Mouse (Mus musculus) adrenal gland, postnatal 36 days (tissue): ENCODE measurements at regions not wholly inside any gene's neighbourhood (a gene's known extent, or its start where the extent isn't known, plus 50 kb on each side); places are given as distances from the start of the nearest gene placed in this dataset.
"Not testable (repeated sequence)": the region's sequence is repeated elsewhere in the genome, so short reads cannot be mapped to it uniquely, and the experiment has no call there.

ENCODE experiments used
- DNase-seq, 2 experiments: peaks; one replicate each; pipeline ENCODE4 v3.0.0; 2021; ENCODE audit warnings: mixed read lengths in 1 of 2

DNA sequence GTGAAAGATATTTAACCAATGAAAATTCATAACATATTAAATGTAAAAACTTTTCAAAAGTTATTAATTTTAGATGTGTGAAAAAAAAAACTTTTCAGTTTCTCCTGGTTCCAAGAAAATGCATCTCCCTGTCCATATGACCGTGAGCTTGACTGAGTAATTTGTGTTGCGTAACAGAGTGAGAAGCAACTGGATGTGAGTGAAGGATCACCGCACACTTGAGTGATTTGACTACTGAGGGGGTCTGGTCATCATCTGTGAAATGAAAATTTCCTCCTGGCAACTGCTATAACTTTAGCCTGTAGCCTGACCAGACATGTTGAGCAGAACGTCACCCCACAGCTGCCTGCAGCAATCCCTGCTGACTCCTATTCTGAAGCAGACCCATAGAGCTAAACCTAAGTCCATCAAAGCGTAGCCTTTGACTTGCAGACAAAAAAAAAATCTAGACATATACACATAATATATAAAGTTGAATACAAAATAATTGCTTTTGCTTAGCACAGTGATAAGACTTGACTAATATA is 461.2 kb downstream of the Brinp3 start:
- peak in 1 of 2 experiments; percentile 2 for DNase-seq

DNA sequence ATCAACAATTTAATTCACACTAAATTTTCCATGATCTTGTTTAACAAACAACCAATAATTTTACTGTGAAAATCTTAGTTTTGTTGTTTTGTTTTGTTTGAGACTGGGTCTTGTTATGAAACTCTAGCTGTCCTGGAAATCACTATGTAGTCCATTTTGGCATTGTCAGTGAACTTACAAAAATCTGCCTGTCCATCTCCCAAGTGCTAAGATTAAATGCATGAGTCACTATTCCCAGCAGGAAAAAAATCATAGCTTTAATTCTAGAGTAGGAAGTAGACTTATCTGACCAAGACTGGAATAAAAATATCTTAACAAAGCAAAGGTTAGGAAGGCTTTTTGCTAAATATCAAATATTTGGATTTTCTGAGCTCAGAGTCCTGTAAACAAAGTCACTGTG is 461.8 kb downstream of the Brinp3 start:
- DNase-seq: no peak

DNA sequence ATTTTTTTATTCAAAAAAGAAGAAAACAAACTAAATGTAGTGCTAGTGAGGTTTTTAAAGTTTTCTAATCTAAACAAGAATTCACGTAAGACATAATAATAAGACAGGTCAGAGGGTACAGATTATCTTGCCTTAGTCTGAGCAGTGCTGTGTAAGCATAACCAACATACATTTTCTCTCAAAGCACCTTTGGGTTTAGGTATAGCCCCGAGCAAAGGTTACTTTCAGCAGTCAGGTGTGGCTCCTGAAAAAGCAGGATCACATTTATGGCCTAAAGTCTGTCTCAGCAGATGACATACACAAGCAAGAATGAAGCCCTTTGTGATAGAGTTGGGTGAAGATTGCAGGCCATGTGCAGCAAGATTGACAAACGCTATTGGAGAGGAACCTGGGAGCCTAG is 465.9 kb downstream of the Brinp3 start:
- no peak for DNase-seq

DNA sequence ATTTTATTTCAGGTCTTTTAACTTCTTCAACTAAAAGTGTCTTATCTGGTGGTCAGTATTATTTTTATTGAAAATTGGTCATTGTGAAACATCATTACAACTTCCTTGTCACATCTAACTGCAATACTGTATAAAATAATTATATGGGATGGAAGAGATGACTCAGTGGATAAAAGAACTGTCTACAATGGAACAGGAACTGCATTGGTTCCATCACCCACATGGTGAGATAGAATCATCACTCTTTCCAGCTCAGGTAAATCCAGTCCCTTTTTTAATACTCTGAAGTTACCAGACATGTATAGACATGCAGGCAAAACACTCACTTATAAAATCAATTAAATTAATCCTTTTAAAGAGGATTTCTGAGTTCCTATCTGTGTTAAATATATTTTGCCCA is 473.0 kb downstream of the Brinp3 start:
- no peak for DNase-seq

DNA sequence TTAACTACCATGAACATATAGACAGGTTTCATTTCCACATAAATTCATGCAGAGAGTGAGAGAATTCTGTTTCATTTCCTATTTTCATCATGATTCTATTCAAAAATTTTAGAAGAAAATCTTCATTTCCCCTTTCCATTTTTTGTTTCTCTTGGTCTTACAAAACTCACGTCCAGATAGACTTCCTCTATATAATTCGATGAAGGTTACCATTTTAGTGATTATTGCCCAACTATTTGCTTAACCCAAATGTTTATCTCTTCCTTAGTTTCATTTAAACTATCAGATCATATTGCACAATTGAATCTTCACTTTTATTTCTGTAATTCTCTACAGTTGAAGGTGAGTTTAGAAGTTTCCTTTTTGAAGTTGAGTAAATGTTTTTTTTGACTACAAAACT is 473.4 kb downstream of the Brinp3 start:
- no peak for DNase-seq

DNA sequence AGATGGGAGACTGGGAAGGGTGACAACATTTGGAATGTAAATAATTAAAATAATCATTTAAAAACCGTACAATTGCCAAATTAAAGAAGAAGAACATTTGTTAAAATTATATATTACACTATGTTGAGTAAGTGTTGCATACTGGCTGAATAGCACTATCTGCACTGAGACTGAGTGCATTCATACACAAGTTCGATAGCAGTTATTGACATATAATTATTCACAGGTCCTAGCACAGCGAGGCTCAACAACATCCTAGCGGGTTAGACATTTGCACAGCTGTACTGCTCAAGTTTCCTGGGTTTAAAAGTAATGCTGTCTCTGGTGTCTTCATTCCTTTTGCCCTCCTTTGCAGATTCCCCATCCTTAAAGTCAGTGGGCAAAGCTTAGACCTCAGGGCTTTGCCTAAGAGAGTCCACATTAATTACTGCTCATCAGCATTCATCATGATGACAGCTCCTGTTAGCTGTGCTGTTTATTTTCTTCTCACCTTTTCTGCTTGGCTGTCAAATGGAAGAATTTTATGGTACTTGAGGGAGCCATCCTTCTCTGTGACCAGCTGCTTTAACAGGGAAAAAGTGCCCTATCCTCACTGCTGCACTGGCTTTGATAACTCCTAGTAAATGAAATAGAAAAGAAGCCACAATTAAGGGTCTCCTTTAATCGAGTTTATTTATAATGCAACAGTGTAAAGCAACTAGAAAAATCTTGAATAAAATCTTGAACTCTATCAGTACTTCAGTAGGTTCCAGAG is 489.1 kb downstream of the Brinp3 start:
- DNase-seq: no peak

DNA sequence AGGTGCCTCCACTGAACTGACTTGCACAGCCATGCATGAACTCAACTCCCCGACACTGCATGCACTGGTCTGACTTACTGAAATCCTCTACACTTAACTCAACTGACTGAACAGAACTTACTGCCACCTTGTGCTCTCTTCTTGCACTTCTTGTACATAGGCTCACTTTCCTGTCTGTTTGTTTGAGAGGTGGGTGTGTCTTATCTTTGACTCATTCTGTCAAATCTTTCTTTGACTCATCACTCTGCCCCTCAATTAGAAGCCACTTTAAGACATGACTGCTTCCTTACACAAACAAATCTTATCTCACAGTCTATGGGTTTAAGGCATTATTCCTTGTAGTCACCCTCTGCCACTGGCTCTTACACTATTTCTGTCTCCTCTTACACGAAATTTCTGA is 505.5 kb downstream of the Brinp3 start:
- no peak for DNase-seq

DNA sequence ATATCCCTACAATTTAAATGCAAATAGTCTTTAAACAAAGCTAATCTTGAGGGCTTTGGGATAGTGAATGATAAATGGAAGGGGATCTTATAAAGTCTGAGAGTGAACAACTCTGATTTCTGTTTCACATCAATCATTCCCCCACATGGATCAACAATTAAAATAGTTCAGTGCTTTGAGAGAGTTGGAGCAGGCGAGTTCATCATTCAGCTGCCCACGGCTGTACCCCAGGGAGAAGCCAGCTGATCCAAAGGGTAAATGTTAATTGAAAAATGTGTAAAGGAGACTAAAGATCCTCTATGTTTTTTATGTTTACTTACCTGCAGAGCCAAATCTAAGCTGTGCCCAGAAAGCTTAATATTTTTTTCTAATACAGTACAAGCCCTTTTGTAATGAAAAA is 553.2 kb downstream of the Brinp3 start:
- no peak for DNase-seq

DNA sequence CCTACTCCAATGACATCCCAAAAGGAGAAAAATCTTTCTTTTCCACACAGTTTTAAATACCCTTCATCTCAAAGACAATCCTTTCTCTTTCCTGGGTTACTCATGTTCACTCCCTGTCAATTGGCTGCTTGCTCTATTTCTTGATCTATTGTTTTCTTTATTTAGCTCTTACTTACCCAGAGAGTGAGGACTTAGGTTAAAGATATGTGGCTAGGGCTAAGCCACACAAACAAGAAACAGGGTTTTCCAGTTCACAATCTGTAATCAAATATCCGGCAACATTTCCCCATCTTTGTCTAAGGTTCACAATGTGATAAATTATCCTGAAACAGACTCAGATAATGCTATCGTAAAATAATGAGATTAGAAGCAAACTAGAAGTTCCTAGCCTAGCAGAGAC is 563.9 kb downstream of the Brinp3 start:
- no peak for DNase-seq

DNA sequence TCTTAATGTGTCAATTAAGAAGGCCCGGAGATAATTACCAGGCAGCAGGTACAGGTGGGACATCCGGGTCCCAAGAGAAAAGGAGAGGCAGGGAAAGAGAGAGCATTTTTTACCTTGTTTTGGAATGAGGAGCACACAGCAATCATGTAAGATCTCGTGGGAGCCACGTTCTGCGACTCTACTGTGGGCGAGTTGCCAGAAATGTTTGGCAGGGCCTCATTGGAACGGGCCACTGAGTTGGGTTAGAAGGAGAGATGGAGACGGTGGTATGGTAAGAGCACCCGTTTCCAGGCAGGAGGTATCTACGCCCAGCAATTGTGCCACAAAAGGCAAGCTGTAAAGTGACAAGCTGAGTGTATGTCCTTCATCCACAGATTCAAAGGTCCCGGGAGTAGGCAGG is 579.6 kb downstream of the Brinp3 start:
- no peak for DNase-seq

DNA sequence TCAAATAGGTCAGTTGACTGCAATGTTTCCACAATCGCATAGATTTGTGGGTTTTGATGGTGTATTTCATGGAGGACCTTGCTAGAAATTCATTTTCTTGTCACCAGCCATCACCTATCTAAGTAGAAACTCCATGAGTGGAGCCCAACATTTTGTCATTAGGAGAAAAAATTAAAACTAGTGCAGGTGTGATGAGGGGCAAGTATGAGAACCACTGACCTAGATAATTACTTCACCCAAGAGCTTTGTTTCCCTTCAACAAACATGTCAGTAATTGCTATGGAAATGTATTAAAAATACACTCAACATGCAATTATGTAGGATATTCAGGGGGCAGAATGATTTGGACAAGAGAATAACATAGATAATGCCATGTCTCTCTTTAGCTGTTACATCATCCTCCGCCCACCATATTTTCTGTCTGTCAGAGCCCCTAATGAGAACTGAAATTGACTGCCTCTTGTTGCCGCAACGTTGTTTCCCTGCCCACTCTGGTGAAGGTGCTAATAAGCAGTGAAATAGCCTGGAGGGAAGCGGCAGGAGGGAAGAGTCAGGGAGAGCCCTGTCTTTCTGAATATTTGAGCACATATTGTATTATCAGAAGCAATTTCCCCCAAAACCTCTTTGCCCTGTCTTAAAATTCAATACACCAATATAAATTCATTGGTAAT is 589.7 kb downstream of the Brinp3 start:
- DNase-seq: no peak

DNA sequence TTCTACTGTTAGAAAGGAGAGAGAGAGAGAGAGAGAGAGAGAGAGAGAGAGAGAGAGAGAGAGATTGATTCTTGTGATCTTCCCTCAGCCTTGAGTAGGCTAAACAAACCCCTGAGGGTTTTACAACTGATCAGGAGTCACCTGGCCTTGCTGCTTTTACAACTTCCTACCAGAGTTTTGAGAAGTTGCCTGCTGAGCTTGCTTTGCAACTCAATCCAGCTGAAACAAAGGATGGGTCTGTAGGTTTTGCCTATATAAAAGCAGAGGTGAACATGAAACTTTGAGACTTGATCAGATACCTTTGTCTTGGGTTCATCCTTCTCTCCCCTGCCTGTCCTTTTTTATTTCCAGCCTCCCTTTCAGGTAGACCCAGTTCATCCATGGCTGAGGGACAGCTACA is 631.0 kb downstream of the Brinp3 start:
- DNase-seq: no peak

DNA sequence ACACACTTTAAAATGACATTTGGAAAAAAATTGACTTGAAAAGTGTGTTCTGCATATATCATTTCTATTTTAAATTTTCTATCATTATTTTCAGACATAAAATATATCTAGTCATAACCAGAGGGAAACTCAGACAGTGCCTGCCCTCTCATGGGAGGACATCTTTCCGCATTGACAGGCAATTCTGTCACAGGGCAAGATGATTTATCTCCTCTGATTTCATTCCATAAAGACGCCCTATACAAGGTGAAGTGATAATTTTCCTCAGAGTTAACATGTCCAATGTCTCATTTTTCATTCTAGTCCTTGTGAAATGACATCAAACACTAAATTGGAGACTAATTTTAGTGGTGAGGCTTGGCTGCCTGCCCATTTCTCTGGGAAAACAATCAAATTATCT is 643.6 kb downstream of the Brinp3 start:
- peak; percentile 1 to 12 for DNase-seq

DNA sequence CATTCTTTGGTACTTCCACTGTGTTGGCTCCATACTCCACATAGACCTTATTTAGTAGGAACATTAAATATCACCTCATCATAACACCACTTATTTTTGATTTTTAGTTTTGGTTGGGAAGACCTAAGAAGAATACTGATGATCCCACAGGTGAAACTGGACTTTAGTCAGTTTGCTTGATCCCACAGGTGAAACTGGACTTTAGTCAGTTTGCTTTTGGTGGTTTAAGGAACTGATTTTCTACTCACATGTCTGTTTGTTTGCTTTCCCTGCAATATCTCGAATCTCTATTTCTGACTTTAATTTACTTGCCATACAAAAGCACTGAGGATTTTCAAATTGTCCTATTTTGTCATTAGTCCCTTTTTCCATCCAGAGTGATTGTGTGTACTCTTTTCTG is 680.8 kb downstream of the Brinp3 start:
- DNase-seq: no peak

DNA sequence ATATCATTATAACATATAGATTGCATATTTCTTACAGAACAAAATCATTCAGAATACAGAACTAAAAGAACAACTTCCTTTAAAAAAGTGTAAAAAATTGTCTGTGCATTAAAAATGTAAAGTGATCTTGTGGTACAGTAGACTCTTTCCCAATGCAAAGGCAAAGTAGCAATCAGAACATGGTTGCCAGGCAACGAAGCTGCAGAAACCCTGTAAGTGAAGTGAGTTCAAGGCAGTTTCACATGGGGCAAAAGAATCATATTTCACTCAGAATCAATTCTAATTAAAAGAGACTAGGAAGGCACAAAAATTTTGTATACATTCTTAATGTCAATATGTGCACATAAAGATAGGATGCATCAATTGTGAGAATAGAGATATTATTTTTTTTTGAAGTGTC is 692.2 kb downstream of the Brinp3 start:
- DNase-seq: peak in 1 of 2 experiments; percentile 6

DNA sequence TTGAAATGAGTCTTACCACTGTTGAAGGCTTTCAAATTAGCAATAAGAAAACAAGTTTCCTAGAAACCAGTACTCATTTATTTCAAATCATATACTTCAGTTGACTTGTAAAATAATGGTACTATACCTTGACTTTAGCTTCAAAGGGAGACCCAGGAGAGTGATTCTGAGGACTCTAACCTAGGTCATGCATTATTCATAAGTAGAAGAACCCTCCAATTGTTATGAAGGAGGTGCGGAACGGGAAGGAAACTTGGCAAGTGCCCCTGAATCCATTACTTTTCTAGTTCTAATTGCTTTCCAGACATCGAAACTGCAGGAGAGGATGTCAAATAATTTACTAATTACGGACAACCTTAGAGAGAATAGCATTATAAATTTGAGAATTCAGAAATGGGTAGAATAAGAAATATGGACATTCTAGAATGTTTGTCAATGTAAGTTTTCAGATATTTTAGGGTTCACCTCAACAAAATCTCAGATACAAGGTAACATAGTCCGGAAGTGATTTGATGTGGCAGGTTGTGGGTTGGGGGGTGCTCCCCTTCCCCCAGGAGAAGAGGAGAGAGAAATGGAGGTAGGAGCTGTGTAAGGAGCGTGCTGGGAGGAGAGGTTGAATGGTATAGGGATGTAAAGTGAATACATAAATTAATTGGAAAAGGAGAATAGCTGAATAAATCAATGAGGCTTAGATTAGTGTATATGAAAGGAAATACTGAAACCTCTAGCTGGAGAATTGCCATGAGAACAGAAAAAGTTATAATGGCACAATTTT is 692.9 kb downstream of the Brinp3 start:
- no peak for DNase-seq

DNA sequence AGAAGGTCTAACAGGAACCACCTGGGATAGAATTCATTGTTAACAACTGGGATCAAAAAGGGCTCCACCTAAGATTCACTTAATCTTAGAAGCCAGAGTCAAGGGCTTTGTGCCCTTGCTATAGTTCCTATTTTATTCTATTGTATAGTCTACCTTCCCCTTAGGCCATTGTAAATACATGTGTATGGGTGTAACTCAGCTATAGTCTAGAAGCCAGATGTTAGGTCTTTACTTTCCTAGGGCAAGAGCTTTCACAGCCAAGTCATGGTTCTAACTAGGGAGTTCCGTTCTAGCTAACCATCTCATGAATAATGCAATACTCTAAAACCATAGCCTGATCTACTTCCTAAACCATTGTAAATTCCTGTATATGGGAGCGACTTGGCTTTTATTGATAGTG is 705.4 kb downstream of the Brinp3 start:
- not testable (repeated sequence) for DNase-seq

DNA sequence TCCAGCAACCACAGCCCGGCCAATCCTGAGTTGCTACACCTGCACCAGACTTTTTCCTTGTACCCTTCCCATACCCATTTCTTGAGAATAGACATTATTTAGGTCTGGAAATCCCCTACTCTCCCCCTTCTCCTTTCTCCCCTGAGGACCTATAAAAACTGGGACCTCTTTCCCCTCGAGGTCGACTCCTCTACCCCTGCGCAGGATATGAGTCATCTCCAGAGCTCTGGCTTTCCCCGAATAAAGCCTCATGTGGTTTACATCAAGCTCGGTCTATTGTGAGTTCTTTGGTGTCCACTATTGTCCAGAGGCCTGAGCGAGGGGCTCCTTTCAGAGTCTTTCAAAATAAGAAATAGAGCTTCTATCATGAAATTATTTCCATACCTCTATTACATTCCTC is 720.3 kb downstream of the Brinp3 start:
- DNase-seq: not testable (repeated sequence)

DNA sequence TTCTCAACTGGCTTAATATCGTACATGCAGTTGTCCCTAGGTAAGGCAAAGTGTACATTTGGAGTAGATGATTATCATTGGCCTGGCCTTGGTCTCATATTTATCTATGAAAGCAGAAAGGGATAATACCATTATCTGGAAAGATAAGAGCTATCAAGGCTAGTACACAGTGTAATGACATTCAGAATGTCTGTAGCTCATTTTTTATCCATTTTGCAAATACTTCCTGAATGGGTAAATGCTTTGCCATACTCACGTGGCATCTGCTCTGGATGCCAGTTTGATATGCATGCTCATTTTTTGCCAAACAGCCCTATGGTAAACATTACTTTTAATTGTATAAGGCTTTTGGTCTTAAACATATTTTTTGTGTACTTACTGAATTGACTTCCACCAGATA is 723.4 kb downstream of the Brinp3 start:
- peak in 1 of 2 experiments; percentile 14 for DNase-seq

DNA sequence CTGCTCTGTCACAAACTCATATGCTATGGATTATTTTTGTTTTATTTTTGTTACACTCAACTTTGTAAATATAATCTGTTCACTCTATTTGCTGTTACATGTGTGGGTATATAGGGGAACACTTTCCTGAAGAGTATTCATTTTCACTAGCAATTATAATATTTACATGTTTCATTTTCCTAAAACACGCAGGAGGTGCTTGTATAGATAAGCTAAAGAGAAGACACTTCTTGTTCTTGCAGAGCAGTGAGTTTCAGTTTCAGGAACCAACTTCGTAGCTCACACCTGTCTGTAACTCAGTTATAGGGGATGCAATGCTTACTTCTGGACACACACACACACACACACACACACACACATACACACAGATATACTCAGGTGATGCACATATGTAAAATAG is 724.9 kb downstream of the Brinp3 start:
- no peak for DNase-seq

DNA sequence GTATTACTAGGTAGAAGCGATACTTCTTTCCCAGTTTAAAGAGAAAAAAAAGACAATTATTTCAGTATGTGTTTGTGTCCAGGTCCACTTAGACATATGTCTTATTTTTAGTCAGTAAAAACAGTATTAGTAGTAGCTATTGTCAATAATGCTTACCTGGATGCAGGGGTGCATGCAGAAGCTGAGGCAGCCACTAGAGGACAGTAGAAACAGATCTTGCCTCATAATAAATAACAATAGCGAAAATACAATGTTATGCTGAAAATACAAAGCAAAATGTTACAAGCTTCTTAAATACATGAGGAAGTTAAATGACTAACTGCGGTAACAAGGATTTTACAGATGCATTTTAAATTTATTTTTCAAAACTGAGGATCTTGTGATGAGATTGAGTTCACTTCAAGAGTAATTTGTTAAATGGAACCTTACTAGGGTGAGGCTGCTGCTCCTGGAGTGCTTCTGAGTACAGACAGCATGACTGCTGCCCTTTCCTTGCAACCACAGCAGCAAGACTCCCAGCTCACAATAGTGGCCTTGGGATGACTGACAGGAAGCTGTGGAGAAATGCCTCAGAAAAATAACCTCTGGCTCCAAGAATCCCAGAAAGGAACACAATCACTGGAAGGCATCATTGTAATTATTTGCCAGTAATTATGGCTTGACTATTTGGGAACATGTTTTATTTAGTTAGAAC is 728.8 kb downstream of the Brinp3 start:
- DNase-seq: peak; percentile 20 to 42

DNA sequence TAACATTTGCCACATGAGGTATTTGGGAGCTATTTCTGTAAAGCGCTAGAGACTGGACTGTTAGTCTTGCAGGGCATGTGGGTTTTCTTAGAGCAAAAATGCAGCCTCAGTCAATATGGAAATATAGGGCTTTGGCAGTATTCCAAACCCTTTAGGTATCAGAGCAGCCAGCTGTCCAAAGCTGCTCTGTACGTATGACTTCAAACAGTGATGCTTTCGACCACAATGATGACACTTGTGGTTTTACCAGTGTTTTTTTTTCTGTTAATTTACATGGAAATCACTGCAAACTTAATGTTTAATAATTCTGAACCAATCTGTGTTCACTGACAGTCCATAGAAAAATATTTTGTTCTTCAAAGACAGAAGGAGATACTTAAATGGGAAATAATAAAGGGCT is 743.0 kb downstream of the Brinp3 start:
- DNase-seq: no peak
